ENCODE assay signal across 15 mouse cellular contexts in genomic region chr9:31115586-31115985, GRCm38 (mm10).
"Had no signal": no experiment of that assay in that cellular context is flagged by ENCODE, and none has a peak within 500 bp of the region (broad histone marks: within the 10 kb centered on the region; RNA-seq: fewer than 3 reads in every experiment).

No protein-coding gene starts in this region.

- DNase-seq: lung, adult 18-20 months; lung, embryonic 14.5 days; lung, postnatal 10 days; lung, postnatal 4 days; right cerebral cortex, postnatal 14 days; thymus, adult 18-20 months; thymus, postnatal 14 days; thymus, postnatal 36 days had no signal

- H3K27ac ChIP-seq: midbrain, embryonic 13.5 days; midbrain, embryonic 15.5 days; neural tube, embryonic 12.5 days; stomach, embryonic 15.5 days; stomach, postnatal 0 days had no signal

- H3K4me1 ChIP-seq: midbrain, embryonic 13.5 days; midbrain, embryonic 15.5 days; neural tube, embryonic 12.5 days had no signal

- ATAC-seq: midbrain, embryonic 13.5 days; midbrain, embryonic 15.5 days had no signal

- H3K9ac ChIP-seq: lung, embryonic 14.5 days; midbrain, embryonic 13.5 days; midbrain, embryonic 15.5 days; neural tube, embryonic 12.5 days; stomach, embryonic 15.5 days had no signal

- H3K4me2 ChIP-seq: lung, embryonic 14.5 days; midbrain, embryonic 11.5 days; midbrain, embryonic 13.5 days; midbrain, embryonic 15.5 days; neural tube, embryonic 12.5 days; stomach, embryonic 15.5 days had no signal

- H3K9me3 ChIP-seq: megakaryocyte, embryonic 14.5 days; midbrain, embryonic 13.5 days; midbrain, embryonic 15.5 days; neural tube, embryonic 12.5 days; stomach, embryonic 15.5 days had no signal

- H3K27me3 ChIP-seq: midbrain, embryonic 13.5 days; midbrain, embryonic 15.5 days; neural tube, embryonic 12.5 days; stomach, embryonic 15.5 days had no signal

- H3K36me3 ChIP-seq: midbrain, embryonic 13.5 days; midbrain, embryonic 15.5 days; neural tube, embryonic 12.5 days; stomach, embryonic 15.5 days had no signal

- H3K4me3 ChIP-seq: megakaryocyte, embryonic 14.5 days; midbrain, embryonic 13.5 days; midbrain, embryonic 15.5 days; neural tube, embryonic 12.5 days; stomach, embryonic 15.5 days had no signal
